Mouse (Mus musculus): Measurements from ENCODE around the gene Cog5. TPM values are rescaled to one million over a fixed set of nuclear protein-coding genes. Genes with fewer than 3 reads are reported as not detected.

Gene Cog5
- polyA plus RNA-seq, 2 experiments: 36.9 to 39.1 TPM

GRCm38 (mm10) chr12:31885084-31885483 lies 230.4 kb downstream of the Cog5 start:
- no peak for DNase-seq (ENCODE audit: low spot score)
- no peak overlapping the region for H3K27ac ChIP-seq (replicated peaks; ENCODE audit: low read depth, low read length)
- no peak for ATAC-seq (ENCODE audit: low FRiP score, low read depth)
- no peak overlapping the region for H3K9ac ChIP-seq (ENCODE audit: low read depth, low read length, severe bottlenecking)
- no peaks in the 10 kb centered on the region for H3K4me1 ChIP-seq (ENCODE audit: control insufficient read depth, insufficient read depth, low read length)
- H3K27me3 ChIP-seq (ENCODE audit: control insufficient read depth, insufficient read depth, low read length): no peaks in the 10 kb centered on the region
- H3K4me2 ChIP-seq (replicated peaks; ENCODE audit: low read depth, low read length, severe bottlenecking): no peak overlapping the region
- WGBS: 80% methylated on average over 4 of the region's 4 CpGs
- no peaks in the 10 kb centered on the region for H3K9me3 ChIP-seq (ENCODE audit: control insufficient read depth, low read length)
- peaks cover 11% of the 10 kb centered on the region; the same call in 1 of the 2 replicates for H3K36me3 ChIP-seq (ENCODE audit: control insufficient read depth, insufficient read depth, low read length)
- TF ChIP-seq POLR2A (IDR thresholded peaks at IDR 0.05; ENCODE audit: borderline replicate concordance, extremely low read depth, insufficient read depth, insufficient read length): no peak
- no peak overlapping the region for H3K4me3 ChIP-seq (replicated peaks; ENCODE audit: low read length)

GRCm38 (mm10) chr12:31885844-31886606 lies 231.4 kb downstream of the Cog5 start:
- ATAC-seq (ENCODE audit: low FRiP score, low read depth) (no peak), DNase-seq (ENCODE audit: low spot score) (no peak)
- no peak overlapping the region for H3K27ac ChIP-seq (replicated peaks; ENCODE audit: low read depth, low read length)
- peaks cover 11% of the 10 kb centered on the region; the same call in 1 of the 2 replicates for H3K36me3 ChIP-seq (ENCODE audit: control insufficient read depth, insufficient read depth, low read length)
- H3K4me2 ChIP-seq (replicated peaks; ENCODE audit: low read depth, low read length, severe bottlenecking): no peak overlapping the region
- no peak for TF ChIP-seq POLR2A (IDR thresholded peaks at IDR 0.05; ENCODE audit: borderline replicate concordance, extremely low read depth, insufficient read depth, insufficient read length)
- H3K4me3 ChIP-seq (replicated peaks; ENCODE audit: low read length): no peak overlapping the region
- no peak overlapping the region for H3K9ac ChIP-seq (ENCODE audit: low read depth, low read length, severe bottlenecking)
- H3K4me1 ChIP-seq (ENCODE audit: control insufficient read depth, insufficient read depth, low read length): no peaks in the 10 kb centered on the region
- H3K9me3 ChIP-seq (ENCODE audit: control insufficient read depth, low read length): no peaks in the 10 kb centered on the region
- H3K27me3 ChIP-seq (ENCODE audit: control insufficient read depth, insufficient read depth, low read length): no peaks in the 10 kb centered on the region
- WGBS: 93% methylated on average over 11 of the region's 11 CpGs

- WGBS: 68% methylated on average over 6 of the region's 6 CpGs
- 0 out of 2 replicates have a peak, but pooled peaks cover under 1% of the 10 kb centered on the region for H3K4me1 ChIP-seq (ENCODE audit: control insufficient read depth, insufficient read depth, low read length)
- H3K4me2 ChIP-seq (replicated peaks; ENCODE audit: low read depth, low read length, severe bottlenecking): no peak overlapping the region
- peaks cover 11% of the 10 kb centered on the region; the same call in 1 of the 2 replicates for H3K36me3 ChIP-seq (ENCODE audit: control insufficient read depth, insufficient read depth, low read length)
- TF ChIP-seq POLR2A (IDR thresholded peaks at IDR 0.05; ENCODE audit: borderline replicate concordance, extremely low read depth, insufficient read depth, insufficient read length): no peak
- ATAC-seq (ENCODE audit: low FRiP score, low read depth) (no peak), DNase-seq (ENCODE audit: low spot score) (no peak)
- no peaks in the 10 kb centered on the region for H3K9me3 ChIP-seq (ENCODE audit: control insufficient read depth, low read length)
- H3K4me3 ChIP-seq (replicated peaks; ENCODE audit: low read length): no peak overlapping the region
- no peaks in the 10 kb centered on the region for H3K27me3 ChIP-seq (ENCODE audit: control insufficient read depth, insufficient read depth, low read length)
- no peak overlapping the region for H3K9ac ChIP-seq (ENCODE audit: low read depth, low read length, severe bottlenecking)
- no peak overlapping the region for H3K27ac ChIP-seq (replicated peaks; ENCODE audit: low read depth, low read length)
These were observed 236.0 kb downstream of the Cog5 start for GRCm38 (mm10) chr12:31890685-31891084.

GRCm38 (mm10) chr12:31892079-31892478 lies 237.4 kb downstream of the Cog5 start:
- Histone ChIP-seq H3K9me3 (ENCODE audit: control insufficient read depth, low read length) (no peaks in the 10 kb centered on the region), H3K4me2 (replicated peaks; ENCODE audit: low read depth, low read length, severe bottlenecking) (no peak overlapping the region)

GRCm38 (mm10) chr12:31892771-31893170 lies 238.1 kb downstream of the Cog5 start:
- no peak overlapping the region for H3K4me2 ChIP-seq (replicated peaks; ENCODE audit: low read depth, low read length, severe bottlenecking)
- 93% methylated on average over 7 of the region's 7 CpGs for WGBS
- peaks cover 9% of the 10 kb centered on the region; the same call in 1 of the 2 replicates for H3K4me1 ChIP-seq (ENCODE audit: control insufficient read depth, insufficient read depth, low read length)
- H3K36me3 ChIP-seq (ENCODE audit: control insufficient read depth, insufficient read depth, low read length): no peaks in the 10 kb centered on the region; the same call in 1 of the 2 replicates
- no peak overlapping the region for H3K27ac ChIP-seq (replicated peaks; ENCODE audit: low read depth, low read length)
- H3K27me3 ChIP-seq (ENCODE audit: control insufficient read depth, insufficient read depth, low read length): no peaks in the 10 kb centered on the region
- TF ChIP-seq POLR2A (IDR thresholded peaks at IDR 0.05; ENCODE audit: borderline replicate concordance, extremely low read depth, insufficient read depth, insufficient read length): no peak
- H3K4me3 ChIP-seq (replicated peaks; ENCODE audit: low read length): no peak overlapping the region
- ATAC-seq (ENCODE audit: low FRiP score, low read depth): no peak
- DNase-seq (ENCODE audit: low spot score): no peak
- H3K9me3 ChIP-seq (ENCODE audit: control insufficient read depth, low read length): no peaks in the 10 kb centered on the region
- H3K9ac ChIP-seq (ENCODE audit: low read depth, low read length, severe bottlenecking): no peak overlapping the region

More at GRCm38 (mm10) chr12:31892079-31892478, 237.4 kb downstream of the Cog5 start:
- no peak overlapping the region for H3K4me3 ChIP-seq (replicated peaks; ENCODE audit: low read length)
- H3K27me3 ChIP-seq (ENCODE audit: control insufficient read depth, insufficient read depth, low read length): no peaks in the 10 kb centered on the region
- no peak for ATAC-seq (ENCODE audit: low FRiP score, low read depth)
- TF ChIP-seq POLR2A (IDR thresholded peaks at IDR 0.05; ENCODE audit: borderline replicate concordance, extremely low read depth, insufficient read depth, insufficient read length): no peak
- no peaks in the 10 kb centered on the region; the same call in 1 of the 2 replicates for H3K36me3 ChIP-seq (ENCODE audit: control insufficient read depth, insufficient read depth, low read length)
- H3K9ac ChIP-seq (ENCODE audit: low read depth, low read length, severe bottlenecking): no peak overlapping the region
- H3K4me1 ChIP-seq (ENCODE audit: control insufficient read depth, insufficient read depth, low read length): peaks cover 9% of the 10 kb centered on the region; the same call in 1 of the 2 replicates
- DNase-seq (ENCODE audit: low spot score): no peak
- no peak overlapping the region for H3K27ac ChIP-seq (replicated peaks; ENCODE audit: low read depth, low read length)
